Mouse (Mus musculus) hindlimb bud, embryonic 11.5 days (tissue): Measurements from ENCODE around the gene Ribc2.

Experiments
- DNase-seq: peaks from one replicate; pipeline ENCODE4 v3.0.0-alpha.2; 2012; ENCODE audit warnings: low read depth, low spot score; ENCODE audit errors: extremely low spot score

The Ribc2 gene

DNA sequence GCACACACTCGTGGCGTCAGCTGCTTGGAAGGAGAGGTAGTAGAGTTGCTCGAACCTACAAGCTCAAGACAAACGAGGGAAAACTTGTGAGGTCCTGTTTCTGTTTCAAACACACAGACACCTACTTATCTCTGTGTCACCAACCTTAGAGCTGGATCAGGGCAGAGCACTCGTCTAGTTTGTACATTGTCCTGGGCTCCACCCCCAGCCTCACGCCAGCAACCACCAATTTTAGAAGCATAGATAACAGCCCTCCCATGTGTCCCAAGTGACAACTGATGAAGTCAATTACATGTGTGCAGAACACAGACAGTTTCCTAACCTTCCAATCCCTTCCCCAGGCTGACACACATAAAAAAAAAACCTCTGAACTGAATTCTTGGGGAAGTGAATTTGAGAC is 46.3 kb downstream of the Ribc2 start:
- no peak for DNase-seq

DNA sequence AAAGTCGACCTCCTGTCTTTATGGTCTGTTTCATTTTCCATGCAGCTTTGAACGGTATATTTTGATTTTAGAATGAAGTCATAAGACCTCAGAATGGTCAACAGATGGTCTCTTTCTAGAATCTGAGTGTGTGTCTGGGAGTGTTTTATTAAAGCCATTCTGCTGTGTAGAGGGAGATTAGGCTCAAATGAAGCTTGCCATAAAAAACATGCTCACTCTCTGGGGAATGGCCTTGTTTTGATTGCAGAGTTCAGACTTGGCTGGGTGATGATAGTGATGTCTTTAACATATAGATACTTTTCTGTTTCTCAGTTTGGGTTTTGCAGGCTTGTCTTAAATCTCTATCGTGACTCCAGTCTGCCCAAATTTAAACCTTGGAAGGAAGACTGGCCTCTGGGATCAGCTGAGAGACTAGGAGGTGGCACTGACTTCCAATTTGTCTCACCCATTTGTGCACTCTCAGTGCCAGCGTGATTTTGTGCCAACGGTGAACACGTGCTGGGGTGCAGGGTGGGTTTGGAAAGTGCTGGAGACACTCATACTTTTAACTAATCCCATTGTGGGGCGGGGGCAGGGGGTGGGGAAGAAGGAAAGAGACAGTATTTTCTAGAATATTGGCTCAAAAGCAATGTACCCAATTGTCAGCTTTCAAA is 47.8 kb downstream of the Ribc2 start:
- DNase-seq: no peak

DNA sequence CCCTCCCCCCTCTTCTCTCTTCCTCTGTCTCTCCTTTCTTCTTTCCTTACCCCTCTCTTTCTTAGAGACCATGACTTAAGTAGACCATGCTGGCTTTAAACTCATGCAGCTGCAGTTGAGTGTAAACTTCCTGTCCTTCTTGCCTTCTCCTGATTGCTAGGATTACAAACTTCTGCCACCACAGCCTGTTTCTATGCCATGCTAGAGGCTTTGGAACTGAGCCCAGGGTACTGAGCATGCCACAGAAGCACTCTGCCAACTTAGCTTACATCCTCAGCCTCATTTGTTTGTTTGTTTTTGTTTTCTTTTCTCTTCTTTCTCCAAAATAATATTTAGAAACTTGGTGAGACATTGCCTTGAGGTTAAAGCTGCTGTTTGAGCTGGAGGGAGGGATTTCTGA is 48.5 kb downstream of the Ribc2 start:
- no peak for DNase-seq

DNA sequence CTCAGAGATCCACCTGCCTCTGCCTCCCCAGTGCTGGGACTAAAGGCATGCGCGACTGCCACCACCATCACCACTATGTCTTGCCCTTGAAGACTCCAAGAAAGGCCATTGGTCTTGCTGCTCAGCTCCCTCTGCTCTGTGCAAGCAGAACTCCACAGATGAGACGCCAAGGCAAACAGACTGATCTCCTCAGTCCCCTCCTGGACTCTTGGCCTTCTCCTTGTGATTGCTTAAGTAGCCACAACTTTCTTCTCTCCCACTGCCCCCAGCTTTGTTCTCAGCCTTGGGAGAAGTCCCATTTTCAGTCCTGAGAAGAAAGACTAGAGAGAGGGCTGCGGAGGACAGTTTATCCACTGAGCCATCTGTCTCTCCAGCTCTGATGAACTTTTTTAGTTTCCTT is 50.2 kb downstream of the Ribc2 start:
- DNase-seq: no peak

DNA sequence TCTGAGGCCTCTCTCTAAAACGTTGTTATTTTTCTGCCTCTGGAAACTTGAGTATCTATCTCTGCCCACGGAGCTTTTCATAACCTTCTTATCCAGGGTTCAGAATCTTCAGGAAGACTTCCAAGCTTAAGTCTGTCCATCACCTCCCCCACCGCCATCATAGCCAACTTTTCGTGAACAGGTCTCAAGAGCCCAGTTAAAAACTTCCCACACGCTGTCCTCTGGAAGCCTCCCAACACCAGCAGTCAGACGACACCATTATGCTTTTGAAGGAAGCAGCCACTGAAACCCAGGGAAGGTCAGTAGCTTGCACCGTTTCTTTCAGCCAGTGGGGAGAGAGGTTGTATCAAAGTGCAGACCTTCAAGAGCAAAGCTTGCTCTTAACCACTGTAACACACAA is 55.0 kb downstream of the Ribc2 start:
- no peak for DNase-seq

DNA sequence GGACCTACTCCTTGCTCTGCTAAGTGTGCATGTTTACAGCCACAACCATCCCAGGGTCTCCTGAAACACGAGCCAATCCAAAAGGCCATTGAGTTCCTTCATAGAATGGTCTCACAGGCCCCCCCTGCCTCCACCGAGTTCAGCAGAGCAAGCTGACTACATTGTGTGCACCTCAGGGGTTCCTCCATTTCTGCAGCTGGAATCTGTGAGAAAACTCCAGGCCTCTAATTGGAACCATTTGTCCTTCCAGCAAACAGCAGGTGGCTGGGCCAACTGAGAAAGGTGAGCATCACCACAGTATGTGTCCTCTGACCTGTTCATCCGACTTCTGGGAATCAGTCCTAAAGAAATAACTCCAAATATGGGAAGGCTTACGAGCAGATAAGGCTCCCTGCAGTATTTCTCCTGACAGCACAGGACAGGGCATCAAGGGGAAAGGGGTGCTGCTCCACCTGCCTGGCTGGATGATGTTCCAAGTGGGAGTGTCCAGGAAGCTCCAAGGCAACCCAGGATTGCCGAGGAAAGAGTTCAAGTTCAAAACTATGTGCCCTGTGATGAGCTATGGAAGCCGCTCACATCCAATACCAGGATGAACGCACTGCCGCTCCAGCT is 56.4 kb downstream of the Ribc2 start:
- no peak for DNase-seq
